Comparison of ENCODE assay signal across 8 mouse cellular contexts in the genomic region with DNA sequence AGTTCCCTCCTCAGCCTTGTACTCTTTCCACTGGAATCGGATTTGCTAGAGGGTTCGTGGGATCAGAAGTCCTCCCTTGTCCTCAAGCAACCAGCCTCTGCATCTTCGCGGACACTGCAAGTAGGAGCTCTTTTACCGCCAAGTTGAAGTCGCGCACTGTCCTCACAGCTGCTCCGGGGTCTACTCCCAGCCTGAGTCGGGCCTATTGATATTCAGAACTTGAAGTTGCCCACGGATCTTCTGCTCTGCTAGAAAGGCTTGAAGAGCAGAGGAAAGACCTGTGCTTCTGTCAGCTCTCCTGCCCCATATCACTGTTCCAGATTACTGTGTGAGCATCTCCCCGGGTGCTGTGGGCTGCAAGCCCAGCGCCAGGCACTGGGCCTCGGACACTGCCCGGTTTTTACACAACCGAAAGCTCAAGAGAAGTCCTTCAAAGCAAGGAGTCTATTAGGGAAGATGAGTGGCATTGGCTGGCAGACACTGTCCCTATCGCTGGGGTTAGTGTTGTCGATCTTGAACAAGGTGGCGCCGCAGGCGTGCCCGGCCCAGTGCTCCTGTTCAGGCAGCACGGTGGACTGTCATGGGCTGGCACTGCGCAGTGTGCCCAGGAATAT. TPM values are rescaled to one million over a fixed set of nuclear protein-coding genes. Genes with fewer than 3 reads are reported as not detected.
DNase-seq lines count a peak whose midpoint lies in the region; ATAC-seq and TF ChIP-seq lines count a peak whose summit lies in the region.

No protein-coding gene starts in this region.

- H3K36me3 ChIP-seq in testis, adult 2 months (ENCODE audit: control insufficient read depth, insufficient read depth, low read length) = no peaks in the 10 kb centered on the region
- H3K36me3 ChIP-seq in hindbrain, postnatal 0 days (ENCODE audit: insufficient read depth, low read length) = no peaks in the 10 kb centered on the region
- no peaks in the 10 kb centered on the region for H3K36me3 ChIP-seq in liver, embryonic 14.5 days (replicated peaks; ENCODE audit: control insufficient read depth, insufficient read depth, low read depth)

- H3K27ac ChIP-seq in testis, adult 2 months (ENCODE audit: control insufficient read depth, insufficient read depth, low read depth, low read length) = no peak overlapping the region
- peak overlapping the region; percentile 14; the same call in 1 of the 2 replicates for H3K27ac ChIP-seq in embryonic fibroblast, embryonic 13.5 days (ENCODE audit: insufficient read depth, low read length)
- H3K27ac ChIP-seq in hindbrain, postnatal 0 days = 0 out of 2 replicates have a peak overlapping the region, but pooled peaks have one; percentile 32
- no peak overlapping the region for H3K27ac ChIP-seq in liver, embryonic 14.5 days

- H3K4me2 ChIP-seq in hindbrain, postnatal 0 days (ENCODE audit: low read depth, low read length) = peak overlapping the region; percentile 96
- H3K4me2 ChIP-seq in liver, embryonic 14.5 days (ENCODE audit: low read depth) = peak overlapping the region; percentile 82; the same call in 1 of the 2 replicates

- no peak for TF ChIP-seq POLR2A in testis, adult 2 months (IDR thresholded peaks at IDR 0.05; ENCODE audit: control insufficient read depth, low read depth, low read length)
- no peak for TF ChIP-seq POLR2A in embryonic fibroblast, embryonic 13.5 days (IDR thresholded peaks at IDR 0.05; ENCODE audit: low read depth, low read length)

- no peaks in the 10 kb centered on the region for H3K9me3 ChIP-seq in hindbrain, postnatal 0 days (ENCODE audit: low read length)
- H3K9me3 ChIP-seq in liver, embryonic 14.5 days (ENCODE audit: control insufficient read depth, low read length) = no peaks in the 10 kb centered on the region

- H3K4me1 ChIP-seq in testis, adult 2 months (ENCODE audit: control insufficient read depth, insufficient read depth, low read length) = peaks cover 19% of the 10 kb centered on the region
- H3K4me1 ChIP-seq in embryonic fibroblast, embryonic 13.5 days (ENCODE audit: control insufficient read depth, insufficient read depth, low read length) = no peaks in the 10 kb centered on the region; the same call in 1 of the 2 replicates
- H3K4me1 ChIP-seq in hindbrain, postnatal 0 days (ENCODE audit: insufficient read depth, low read length) = 0 out of 2 replicates have a peak, but pooled peaks cover 4% of the 10 kb centered on the region
- no peaks in the 10 kb centered on the region for H3K4me1 ChIP-seq in liver, embryonic 14.5 days (replicated peaks; ENCODE audit: control insufficient read depth in 2 of 2, insufficient read depth in 2 of 2, low read length in 1 of 2)

- H3K4me3 ChIP-seq in testis, adult 2 months (ENCODE audit: control insufficient read depth, low read depth, low read length) = peak overlapping the region; percentile 91
- peak overlapping the region; percentile 74 for H3K4me3 ChIP-seq in embryonic fibroblast, embryonic 13.5 days (ENCODE audit: insufficient read depth, low read length)
- peak overlapping the region; percentile 53 for H3K4me3 ChIP-seq in hindbrain, postnatal 0 days (ENCODE audit: low read length)
- peak overlapping the region; percentile 6; a peak in 1 of 4 replicates for H3K4me3 ChIP-seq in liver, embryonic 14.5 days (ENCODE audit: insufficient read depth in 1 of 2, low read depth in 2 of 2, low read length in 2 of 2)

- peak; percentile 30 for ATAC-seq in hindbrain, postnatal 0 days
- ATAC-seq in liver, embryonic 14.5 days (ENCODE audit: insufficient read depth) = no peak

- no peaks in the 10 kb centered on the region for H3K27me3 ChIP-seq in testis, adult 2 months (ENCODE audit: control insufficient read depth, insufficient read depth, low read length)
- H3K27me3 ChIP-seq in hindbrain, postnatal 0 days (ENCODE audit: insufficient read depth, low read length) = no peaks in the 10 kb centered on the region
- H3K27me3 ChIP-seq in liver, embryonic 14.5 days (ENCODE audit: control insufficient read depth, insufficient read depth, low read length) = peaks cover 38% of the 10 kb centered on the region

- TF ChIP-seq CTCF in testis, adult 2 months (IDR thresholded peaks at IDR 0.05; ENCODE audit: control insufficient read depth, insufficient read depth, insufficient replicate concordance, low read depth, low read length) = no peak
- no peak for TF ChIP-seq CTCF in embryonic fibroblast, embryonic 13.5 days (IDR thresholded peaks at IDR 0.05; ENCODE audit: borderline replicate concordance, insufficient read depth, low read length)
- no peak for TF ChIP-seq CTCF in hindbrain, postnatal 0 days (IDR thresholded peaks at IDR 0.05; ENCODE audit: low read depth)
- TF ChIP-seq CTCF in liver, embryonic 14.5 days (IDR thresholded peaks at IDR 0.05; ENCODE audit: low read depth) = no peak

- 2% methylated on average over 23 of the region's 23 CpGs for WGBS in hindbrain, postnatal 0 days
- 1% methylated on average over 23 of the region's 23 CpGs for WGBS in liver, embryonic 14.5 days (ENCODE audit: insufficient replicate concordance)

- TF ChIP-seq EP300 in liver, embryonic 14.5 days (IDR thresholded peaks at IDR 0.05; ENCODE audit: low read depth) = no peak

- DNase-seq in testis, postnatal 14 days (ENCODE audit: low spot score) = no peak
- DNase-seq in hindbrain, postnatal 0 days (ENCODE audit: low spot score) = peak; percentile 23
- no peak for DNase-seq in liver, embryonic 14.5 days (ENCODE audit: low read depth in 3 of 3, low spot score in 3 of 3)
- peak; percentile 32 for DNase-seq in right cerebral cortex, postnatal 25 days
- no peak for DNase-seq in adrenal gland, postnatal 4 days (ENCODE audit: low spot score in 2 of 2)
- DNase-seq in natural killer cell, adult 2 months (ENCODE audit: low spot score in 2 of 2) = no peak

- H3K9ac ChIP-seq in hindbrain, postnatal 0 days (replicated peaks; ENCODE audit: low read length) = peak overlapping the region; percentile 51
- H3K9ac ChIP-seq in liver, embryonic 14.5 days (replicated peaks) = no peak overlapping the region

RNA-seq across cellular contexts. Expression of gene Slit2, which starts 1.8 kb away (rescaled TPM):
- polyA plus RNA-seq in testis, adult 2 months (2012; rRNA removed) = 1.1 and 1.5 TPM in 2 replicates
- polyA plus RNA-seq in embryonic fibroblast, embryonic 13.5 days (2011; ENCODE audit: insufficient read length, low read depth, missing spikeins) = 258 and 328 TPM in 2 replicates
- 35.7 and 38.8 TPM in 2 replicates for total RNA-seq in hindbrain, postnatal 0 days (2014; rRNA removed)
- 10.5 and 13.1 TPM in 2 replicates for polyA plus RNA-seq in hindbrain, postnatal 0 days (2015; fragmentation: Nextera tagmentation; extraction: Ambion mirVana)
- 0.28 and 0.41 TPM in 2 replicates for polyA plus RNA-seq in liver, embryonic 14.5 days (2012; rRNA removed)
- 0.32 and 0.45 TPM in 2 replicates for polyA plus RNA-seq in liver, embryonic 14.5 days (2014; fragmentation: Nextera tagmentation; extraction: Ambion mirVana)
- 10 to 100 TPM; 24.0 to 44.5 TPM for total RNA-seq in adrenal gland, postnatal 4 days (2021)

Comparison
In these comparisons a context has a peak if more than half of its experiments do, and no peak if none do; other contexts are left out.
1. H3K27ac ChIP-seq: peak in embryonic fibroblast, embryonic 13.5 days (single experiment) and hindbrain, postnatal 0 days (single experiment); none in testis, adult 2 months (single experiment) and liver, embryonic 14.5 days (single experiment).
2. H3K4me3 ChIP-seq: peak in every context shown above with its lines; median percentile 91 in testis, adult 2 months; 74 in embryonic fibroblast, embryonic 13.5 days; 53 in hindbrain, postnatal 0 days; 6 in liver, embryonic 14.5 days.
3. DNase-seq: peak in hindbrain, postnatal 0 days (single experiment) and right cerebral cortex, postnatal 25 days (single experiment); none in testis, postnatal 14 days (single experiment), liver, embryonic 14.5 days (0 of 3), adrenal gland, postnatal 4 days (0 of 2) and natural killer cell, adult 2 months (0 of 2).
4. RNA of gene Slit2, which starts 1.8 kb away (polyA plus RNA-seq): 258 to 328 TPM in embryonic fibroblast, embryonic 13.5 days; 10.5 to 13.1 TPM in hindbrain, postnatal 0 days, 1.1 to 1.5 TPM in testis, adult 2 months and 0.28 to 0.45 TPM in liver, embryonic 14.5 days; every median in the first group is over 10 times any median in the second.